Mouse (Mus musculus): ENCODE results near the gene Col20a1. TPM values are rescaled to one million over a fixed set of nuclear protein-coding genes. Genes with fewer than 3 reads are reported as not detected.

Col20a1 gene
- polyA plus RNA-seq, 1 experiment from 2014 or later, result 2.1 TPM

DNA sequence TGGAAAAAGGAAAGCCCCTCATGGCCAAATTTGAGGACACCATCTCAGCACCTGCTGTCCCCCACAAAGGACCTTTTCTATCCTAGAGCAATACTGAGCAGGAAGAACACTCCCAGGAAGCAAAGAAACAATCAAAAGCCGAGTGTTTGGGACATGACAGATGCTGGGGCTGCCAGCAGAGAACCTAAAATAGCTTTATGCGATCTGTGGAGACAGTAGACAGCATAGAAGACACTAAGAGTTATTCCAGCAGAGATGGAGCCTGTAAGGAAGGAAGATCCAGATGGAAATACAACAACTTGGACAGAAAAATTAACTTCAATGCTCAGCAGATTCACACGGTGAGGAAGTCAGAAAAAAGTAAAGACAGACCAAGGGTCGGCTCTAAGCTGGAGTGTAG is 79.5 kb downstream of the Col20a1 start:
- DNase-seq (ENCODE audit: low spot score), result no peak

More for the DNA sequence above, 79.5 kb downstream of the Col20a1 start:
- no peaks in the 10 kb centered on the region for H3K9me3 ChIP-seq (ENCODE audit: control insufficient read depth, low read length)
- 68% methylated on average over 4 of the region's 4 CpGs for WGBS
- H3K9ac ChIP-seq (ENCODE audit: low read length), result no peak overlapping the region
- ATAC-seq (ENCODE audit: insufficient read depth, low FRiP score, low TSS enrichment), result no peak
- H3K4me2 ChIP-seq (ENCODE audit: low read depth), result no peak overlapping the region
- no peaks in the 10 kb centered on the region for H3K27me3 ChIP-seq (ENCODE audit: control insufficient read depth, insufficient read depth, low read length)
- H3K4me1 ChIP-seq (ENCODE audit: control insufficient read depth, insufficient read depth, low read length), result no peaks in the 10 kb centered on the region
- no peak overlapping the region for H3K27ac ChIP-seq (ENCODE audit: low read depth, low read length)
- no peaks in the 10 kb centered on the region for H3K36me3 ChIP-seq (ENCODE audit: control insufficient read depth, insufficient read depth, low read length)
- H3K4me3 ChIP-seq (ENCODE audit: low read depth, low read length), result no peak overlapping the region

Other genes starting within 250 kb of the Col20a1 start
- 4.9 and 5.3 TPM in 2 replicates for gene Bhlhe23, start 209.6 kb upstream of the Col20a1 start, polyA plus RNA-seq (2014; fragmentation: Nextera tagmentation; extraction: Ambion mirVana)
- gene Ythdf1, start 65.6 kb upstream of the Col20a1 start, polyA plus RNA-seq (2014; fragmentation: Nextera tagmentation; extraction: Ambion mirVana), result 75.7 and 77.9 TPM in 2 replicates
- gene Birc7, start 57.5 kb upstream of the Col20a1 start, polyA plus RNA-seq (2014; fragmentation: Nextera tagmentation; extraction: Ambion mirVana), result 0.25 and 0.46 TPM in 2 replicates
- 65.1 and 73.6 TPM in 2 replicates for gene Nkain4, start 31.8 kb upstream of the Col20a1 start, polyA plus RNA-seq (2014; fragmentation: Nextera tagmentation; extraction: Ambion mirVana)
- 60.2 and 61.4 TPM in 2 replicates for gene Arfgap1, start 19.3 kb upstream of the Col20a1 start, polyA plus RNA-seq (2014; fragmentation: Nextera tagmentation; extraction: Ambion mirVana)
- gene Chrna4, start 57.0 kb downstream of the Col20a1 start, polyA plus RNA-seq (2014; fragmentation: Nextera tagmentation; extraction: Ambion mirVana), result 61.4 and 68.5 TPM in 2 replicates
- gene Kcnq2, start 148.8 kb downstream of the Col20a1 start, polyA plus RNA-seq (2014; fragmentation: Nextera tagmentation; extraction: Ambion mirVana), result 16.0 and 17.1 TPM in 2 replicates
- gene Eef1a2, start 170.5 kb downstream of the Col20a1 start, polyA plus RNA-seq (2014; fragmentation: Nextera tagmentation; extraction: Ambion mirVana), result 0.92 and 0.93 TPM in 2 replicates
- 402 and 413 TPM in 2 replicates for gene Ppdpf, start 200.7 kb downstream of the Col20a1 start, polyA plus RNA-seq (2014; fragmentation: Nextera tagmentation; extraction: Ambion mirVana)
- not detected in 2 replicates for gene Ptk6, start 216.3 kb downstream of the Col20a1 start, polyA plus RNA-seq (2014; fragmentation: Nextera tagmentation; extraction: Ambion mirVana)
- gene Srms, start 226.7 kb downstream of the Col20a1 start, polyA plus RNA-seq (2014; fragmentation: Nextera tagmentation; extraction: Ambion mirVana), result 0.12 TPM in 1 of 2 replicates, not detected in the other
- 0.28 TPM in 1 of 2 replicates, not detected in the other for gene Fndc11, start 233.5 kb downstream of the Col20a1 start, polyA plus RNA-seq (2014; fragmentation: Nextera tagmentation; extraction: Ambion mirVana)

Measured in neural tube, embryonic 11.5 days (tissue).